ENCODE assay signal across 11 mouse cellular contexts in the genomic region with DNA sequence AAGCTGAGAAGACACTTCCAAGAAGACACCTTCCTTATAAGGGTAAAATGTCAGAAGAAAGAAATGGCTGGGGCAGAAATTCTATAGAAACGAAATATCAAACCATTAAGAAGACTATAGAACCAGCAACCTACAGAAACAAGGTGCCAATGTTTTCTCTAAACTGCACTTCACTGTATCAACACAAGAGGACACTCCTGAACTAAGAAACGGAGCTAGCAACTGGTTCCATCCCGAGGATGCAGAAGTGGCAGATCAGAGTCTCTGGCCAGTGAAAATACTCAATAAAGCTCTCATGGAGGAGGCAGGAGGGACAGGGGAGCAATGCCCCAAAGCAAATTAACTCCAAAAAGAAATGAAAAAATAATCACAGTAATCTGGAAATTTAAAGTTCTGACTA. TPM values are rescaled to one million over a fixed set of nuclear protein-coding genes. Genes with fewer than 3 reads are reported as not detected.
DNase-seq lines count a peak whose midpoint lies in the region; ATAC-seq and TF ChIP-seq lines count a peak whose summit lies in the region.
"Had no signal": no experiment of that assay in that cellular context is flagged by ENCODE, and none has a peak within 500 bp of the region (broad histone marks: within the 10 kb centered on the region; RNA-seq: fewer than 3 reads in every experiment).

No protein-coding gene starts in this region.

- TF ChIP-seq CTCF in left cerebral cortex, adult 2 months (IDR thresholded peaks at IDR 0.05), result peak; percentile 92
- peak; percentile 89 for TF ChIP-seq CTCF in hindbrain, postnatal 0 days (IDR thresholded peaks at IDR 0.05; ENCODE audit: low read depth)

- DNase-seq in adrenal gland, postnatal 14 days, result peak; percentile 25
- DNase-seq in adrenal gland, postnatal 25 days, result no peak
- DNase-seq in left cerebral cortex, adult 2 months (ENCODE audit: extremely low spot score in 1 of 2, low spot score in 2 of 2), result no peak
- DNase-seq in left cerebral cortex, postnatal 10 days (ENCODE audit: extremely low spot score in 1 of 2, low spot score in 2 of 2), result no peak
- DNase-seq in ES-E14 (ENCODE audit: low read depth, low spot score), result no peak
- peak; percentile 78 for DNase-seq in hindbrain, postnatal 0 days (ENCODE audit: low spot score)
- DNase-seq in urinary bladder, postnatal 25 days (ENCODE audit: low spot score), result no peak
- no peak for DNase-seq in spleen, postnatal 14 days (ENCODE audit: low spot score in 2 of 2)

- 24% methylated on average over 3 of the region's 3 CpGs for WGBS in hindbrain, postnatal 0 days

- H3K36me3 ChIP-seq in ES-E14 (ENCODE audit: control insufficient read depth, insufficient read depth, low read length, poor library complexity, severe bottlenecking), result no peaks in the 10 kb centered on the region
- no peaks in the 10 kb centered on the region for H3K36me3 ChIP-seq in hindbrain, postnatal 0 days (ENCODE audit: insufficient read depth, low read length)

- H3K9me3 ChIP-seq in ES-E14 (ENCODE audit: control insufficient read depth, insufficient read depth, low read depth, low read length), result no peaks in the 10 kb centered on the region
- H3K9me3 ChIP-seq in hindbrain, postnatal 0 days (ENCODE audit: low read length), result no peaks in the 10 kb centered on the region

- no peak overlapping the region for H3K9ac ChIP-seq in ES-E14 (ENCODE audit: insufficient read depth, low read depth, low read length, poor library complexity, severe bottlenecking)
- H3K9ac ChIP-seq in hindbrain, postnatal 0 days (replicated peaks; ENCODE audit: low read length), result no peak overlapping the region

- in situ Hi-C loops in ES-E14 (cut with MboI; ENCODE audit: low sequenced_read_pairs in 2 of 2, unreplicated experiment in 2 of 2), result no loop called here

- peak; percentile 59; the same call in 1 of the 2 replicates for ATAC-seq in hindbrain, postnatal 0 days

- H3K4me3 ChIP-seq in left cerebral cortex, adult 2 months, result no peak overlapping the region
- H3K4me3 ChIP-seq in ES-E14 (ENCODE audit: insufficient read depth in 1 of 2, low read depth in 1 of 2, low read length in 2 of 2, poor library complexity in 1 of 2, severe bottlenecking in 1 of 2), result no peak overlapping the region
- no peak overlapping the region for H3K4me3 ChIP-seq in hindbrain, postnatal 0 days (ENCODE audit: low read length)
- H3K4me3 ChIP-seq: erythroblast, embryonic 14.5 days had no signal

- intact Hi-C loops in left cerebral cortex, adult 2 months (cut with DNase I), result loop anchor here (2.0 to 10.0 kb wide), 4 partner anchors 66 to 1516 kb away; no protein-coding TSS in a partner anchor
- intact Hi-C loops in left cerebral cortex, postnatal 10 days (cut with DNase I), result loop anchor here (5.0 to 10.0 kb wide), 2 partner anchors 63 to 446 kb away; no protein-coding TSS in a partner anchor

- H3K27me3 ChIP-seq in hindbrain, postnatal 0 days (ENCODE audit: insufficient read depth, low read length), result no peaks in the 10 kb centered on the region

- H3K4me1 ChIP-seq in ES-E14 (ENCODE audit: control insufficient read depth in 2 of 2, insufficient read depth in 2 of 2, low read length in 2 of 2, poor library complexity in 1 of 2), result no peaks in the 10 kb centered on the region
- no peaks in the 10 kb centered on the region for H3K4me1 ChIP-seq in hindbrain, postnatal 0 days (ENCODE audit: insufficient read depth, low read length)

- no peak overlapping the region for H3K27ac ChIP-seq in left cerebral cortex, adult 2 months
- no peak overlapping the region for H3K27ac ChIP-seq in ES-E14 (ENCODE audit: insufficient read depth, low read depth, low read length, poor library complexity, severe bottlenecking)
- H3K27ac ChIP-seq in hindbrain, postnatal 0 days, result no peak overlapping the region

- no peak overlapping the region for H3K4me2 ChIP-seq in hindbrain, postnatal 0 days (ENCODE audit: low read depth, low read length)

TF ChIP-seq in ES-E14, 5 proteins besides CTCF, POLR2A, EP300 and RAD21:
- TF ChIP-seq ZNF384 (IDR thresholded peaks at IDR 0.05; ENCODE audit: low read depth, low read length), result no peak
- TF ChIP-seq MAFK (IDR thresholded peaks at IDR 0.05; ENCODE audit: insufficient read depth, low read depth, low read length), result no peak
- TF ChIP-seq CHD2 (IDR thresholded peaks at IDR 0.05; ENCODE audit: low read depth, low read length), result no peak
- TF ChIP-seq HCFC1 (IDR thresholded peaks at IDR 0.05; ENCODE audit: borderline replicate concordance, insufficient read depth, low read length), result no peak
- peak; percentile 77; the same call in 1 of the 2 replicates for TF ChIP-seq ZC3H11A (IDR thresholded peaks at IDR 0.05; ENCODE audit: borderline replicate concordance, low read depth, low read length)
TF ChIP-seq in ES-E14: peak in this region for 1.

RNA-seq across cellular contexts. Expression of a gene that starts 13.0 kb away (rescaled TPM):
- total RNA-seq in adrenal gland, postnatal 14 days (2021), result not detected in 2 replicates
- total RNA-seq in adrenal gland, postnatal 25 days (2021), result not detected in 2 replicates
- total RNA-seq in left cerebral cortex, adult 2 months (2021), result 1 to 10 TPM in 1 of 2 experiments, not detected in 1; 1.2 TPM
- total RNA-seq in left cerebral cortex, postnatal 10 days (2021), result 1 to 10 TPM; 1.7 to 1.9 TPM
- total RNA-seq in ES-E14 (2012; rRNA removed), result 2.5 and 3.7 TPM in 2 replicates
- 3.0 TPM in 1 of 2 replicates, not detected in the other for total RNA-seq in hindbrain, postnatal 0 days (2014; rRNA removed)
- polyA plus RNA-seq in hindbrain, postnatal 0 days (2015; fragmentation: Nextera tagmentation; extraction: Ambion mirVana), result 9.0 and 9.2 TPM in 2 replicates
- polyA plus RNA-seq: erythroblast, embryonic 14.5 days had no signal

RNA-seq across cellular contexts. Expression of a gene that starts 16.5 kb away (rescaled TPM):
- total RNA-seq in adrenal gland, postnatal 14 days (2021), result 12.7 and 13.7 TPM in 2 replicates
- total RNA-seq in adrenal gland, postnatal 25 days (2021), result 11.1 and 11.3 TPM in 2 replicates
- total RNA-seq in left cerebral cortex, adult 2 months (2021), result 1 to 10 TPM; 8.3 to 9.0 TPM
- 1 to 10 TPM; 7.3 to 8.0 TPM for total RNA-seq in left cerebral cortex, postnatal 10 days (2021)
- total RNA-seq in ES-E14 (2012; rRNA removed), result 12.0 and 20.2 TPM in 2 replicates
- total RNA-seq in hindbrain, postnatal 0 days (2014; rRNA removed), result 7.0 and 8.7 TPM in 2 replicates
- 7.1 and 8.6 TPM in 2 replicates for polyA plus RNA-seq in hindbrain, postnatal 0 days (2015; fragmentation: Nextera tagmentation; extraction: Ambion mirVana)

RNA-seq across cellular contexts. Expression of a gene that starts 48.1 kb away (rescaled TPM):
- total RNA-seq in adrenal gland, postnatal 14 days (2021), result not detected in 2 replicates
- 0.43 TPM in 1 of 2 replicates, not detected in the other for total RNA-seq in adrenal gland, postnatal 25 days (2021)
- not detected for total RNA-seq in left cerebral cortex, adult 2 months (2021)
- total RNA-seq in left cerebral cortex, postnatal 10 days (2021), result not detected
- total RNA-seq in ES-E14 (2012; rRNA removed), result not detected in 2 replicates
- total RNA-seq in hindbrain, postnatal 0 days (2014; rRNA removed), result not detected in 2 replicates
- polyA plus RNA-seq in hindbrain, postnatal 0 days (2015; fragmentation: Nextera tagmentation; extraction: Ambion mirVana), result 0.20 TPM in 1 of 2 replicates, not detected in the other
- polyA plus RNA-seq: C2C12; erythroblast, embryonic 14.5 days; liver, embryonic 16.5 days had no signal

Comparison
In these comparisons a context has a peak if more than half of its experiments do, and no peak if none do; other contexts are left out.
1. DNase-seq: peak in adrenal gland, postnatal 14 days (single experiment) and hindbrain, postnatal 0 days (single experiment); none in adrenal gland, postnatal 25 days (single experiment), left cerebral cortex, adult 2 months (0 of 2), left cerebral cortex, postnatal 10 days (0 of 2), ES-E14 (single experiment), urinary bladder, postnatal 25 days (single experiment) and spleen, postnatal 14 days (0 of 2).